Mouse (Mus musculus) lung, adult 2 months (tissue): ENCODE measurements around the gene Cd82.

Experiments used
- CTCF ChIP-seq: fragments of 200-500 bp; IDR thresholded peaks from 2 replicates; pipeline ENCODE4 v1.5.1; 2011; ENCODE audit warnings: mild to moderate bottlenecking, low read length, control low read depth; ENCODE audit not compliant: insufficient read depth
- POLR2A ChIP-seq: fragments of 200-500 bp; IDR thresholded peaks from 2 replicates; pipeline ENCODE4 v1.6.1; 2011; ENCODE audit warnings: low read depth, mild to moderate bottlenecking, control low read depth, low read length, borderline replicate concordance; ENCODE audit errors: extremely low read depth

GRCm38 (mm10) chr2:93403267-93403666, 59.7 kb downstream of the Cd82 start:
- TF ChIP-seq CTCF = no peak
- no peak for TF ChIP-seq POLR2A
